Mouse (Mus musculus): ENCODE results near the gene Trp53bp2. TPM values are rescaled to one million over a fixed set of nuclear protein-coding genes. Genes with fewer than 3 reads are reported as not detected.

Trp53bp2 gene
- polyA plus RNA-seq, 2 experiments: 24.0 to 25.9 TPM

GRCm38 (mm10) chr1:182500224-182500623 lies 91.3 kb downstream of the Trp53bp2 start:
- Histone ChIP-seq H3K9ac (ENCODE audit: low read depth, low read length, severe bottlenecking) (no peak overlapping the region), H3K4me3 (replicated peaks; ENCODE audit: low read length) (no peak overlapping the region), H3K9me3 (ENCODE audit: control insufficient read depth, low read length) (no peaks in the 10 kb centered on the region), H3K36me3 (ENCODE audit: control insufficient read depth, insufficient read depth, low read length) (peaks cover 30% of the 10 kb centered on the region), H3K27me3 (ENCODE audit: control insufficient read depth, insufficient read depth, low read length) (no peaks in the 10 kb centered on the region), H3K27ac (replicated peaks; ENCODE audit: low read depth, low read length) (0 out of 2 replicates have a peak overlapping the region, but pooled peaks have one; percentile 19), H3K4me2 (replicated peaks; ENCODE audit: low read depth, low read length, severe bottlenecking) (no peak overlapping the region), H3K4me1 (ENCODE audit: control insufficient read depth, insufficient read depth, low read length) (peaks cover 18% of the 10 kb centered on the region)
- 78% methylated on average over 4 of the region's 4 CpGs for WGBS
- DNase-seq (ENCODE audit: low spot score) (no peak), ATAC-seq (ENCODE audit: low FRiP score, low read depth) (no peak)
- no peak for TF ChIP-seq POLR2A (IDR thresholded peaks at IDR 0.05; ENCODE audit: borderline replicate concordance, extremely low read depth, insufficient read depth, insufficient read length)

GRCm38 (mm10) chr1:182500843-182501242 lies 91.9 kb downstream of the Trp53bp2 start:
- Histone ChIP-seq H3K27me3 (ENCODE audit: control insufficient read depth, insufficient read depth, low read length) (no peaks in the 10 kb centered on the region), H3K9me3 (ENCODE audit: control insufficient read depth, low read length) (no peaks in the 10 kb centered on the region), H3K4me2 (replicated peaks; ENCODE audit: low read depth, low read length, severe bottlenecking) (no peak overlapping the region), H3K27ac (replicated peaks; ENCODE audit: low read depth, low read length) (no peak overlapping the region), H3K36me3 (ENCODE audit: control insufficient read depth, insufficient read depth, low read length) (peaks cover 30% of the 10 kb centered on the region), H3K4me1 (ENCODE audit: control insufficient read depth, insufficient read depth, low read length) (peaks cover 18% of the 10 kb centered on the region), H3K4me3 (replicated peaks; ENCODE audit: low read length) (no peak overlapping the region), H3K9ac (ENCODE audit: low read depth, low read length, severe bottlenecking) (no peak overlapping the region)
- DNase-seq (ENCODE audit: low spot score): no peak
- ATAC-seq (ENCODE audit: low FRiP score, low read depth): no peak
- WGBS: 77% methylated on average over 4 of the region's 4 CpGs
- no peak for TF ChIP-seq POLR2A (IDR thresholded peaks at IDR 0.05; ENCODE audit: borderline replicate concordance, extremely low read depth, insufficient read depth, insufficient read length)

GRCm38 (mm10) chr1:182501815-182502405 lies 92.9 kb downstream of the Trp53bp2 start:
- Histone ChIP-seq H3K27ac (replicated peaks; ENCODE audit: low read depth, low read length) (no peak overlapping the region; the same call in 1 of the 2 replicates), H3K36me3 (ENCODE audit: control insufficient read depth, insufficient read depth, low read length) (peaks cover 26% of the 10 kb centered on the region), H3K4me3 (replicated peaks; ENCODE audit: low read length) (no peak overlapping the region), H3K4me2 (replicated peaks; ENCODE audit: low read depth, low read length, severe bottlenecking) (no peak overlapping the region), H3K9ac (ENCODE audit: low read depth, low read length, severe bottlenecking) (no peak overlapping the region), H3K9me3 (ENCODE audit: control insufficient read depth, low read length) (no peaks in the 10 kb centered on the region), H3K4me1 (ENCODE audit: control insufficient read depth, insufficient read depth, low read length) (peaks cover 18% of the 10 kb centered on the region), H3K27me3 (ENCODE audit: control insufficient read depth, insufficient read depth, low read length) (no peaks in the 10 kb centered on the region)
- 90% methylated on average over 7 of the region's 7 CpGs for WGBS
- no peak for TF ChIP-seq POLR2A (IDR thresholded peaks at IDR 0.05; ENCODE audit: borderline replicate concordance, extremely low read depth, insufficient read depth, insufficient read length)
- no peak for DNase-seq (ENCODE audit: low spot score)
- no peak for ATAC-seq (ENCODE audit: low FRiP score, low read depth)

GRCm38 (mm10) chr1:182502491-182503050 lies 93.6 kb downstream of the Trp53bp2 start:
- Histone ChIP-seq H3K27me3 (ENCODE audit: control insufficient read depth, insufficient read depth, low read length) (no peaks in the 10 kb centered on the region), H3K9me3 (ENCODE audit: control insufficient read depth, low read length) (no peaks in the 10 kb centered on the region), H3K4me1 (ENCODE audit: control insufficient read depth, insufficient read depth, low read length) (peaks cover 12% of the 10 kb centered on the region), H3K4me2 (replicated peaks; ENCODE audit: low read depth, low read length, severe bottlenecking) (no peak overlapping the region), H3K27ac (replicated peaks; ENCODE audit: low read depth, low read length) (no peak overlapping the region; the same call in 1 of the 2 replicates), H3K36me3 (ENCODE audit: control insufficient read depth, insufficient read depth, low read length) (peaks cover 26% of the 10 kb centered on the region), H3K4me3 (replicated peaks; ENCODE audit: low read length) (no peak overlapping the region), H3K9ac (ENCODE audit: low read depth, low read length, severe bottlenecking) (no peak overlapping the region)
- ATAC-seq (ENCODE audit: low FRiP score, low read depth): no peak
- no peak for TF ChIP-seq POLR2A (IDR thresholded peaks at IDR 0.05; ENCODE audit: borderline replicate concordance, extremely low read depth, insufficient read depth, insufficient read length)
- WGBS: 87% methylated on average over 7 of the region's 7 CpGs
- DNase-seq (ENCODE audit: low spot score): no peak

GRCm38 (mm10) chr1:182503206-182503900 lies 94.4 kb downstream of the Trp53bp2 start:
- Histone ChIP-seq H3K27me3 (ENCODE audit: control insufficient read depth, insufficient read depth, low read length) (no peaks in the 10 kb centered on the region), H3K9me3 (ENCODE audit: control insufficient read depth, low read length) (no peaks in the 10 kb centered on the region), H3K27ac (replicated peaks; ENCODE audit: low read depth, low read length) (no peak overlapping the region), H3K36me3 (ENCODE audit: control insufficient read depth, insufficient read depth, low read length) (peaks cover 26% of the 10 kb centered on the region), H3K4me2 (replicated peaks; ENCODE audit: low read depth, low read length, severe bottlenecking) (no peak overlapping the region), H3K4me1 (ENCODE audit: control insufficient read depth, insufficient read depth, low read length) (peaks cover 8% of the 10 kb centered on the region), H3K9ac (ENCODE audit: low read depth, low read length, severe bottlenecking) (no peak overlapping the region), H3K4me3 (replicated peaks; ENCODE audit: low read length) (no peak overlapping the region)
- ATAC-seq (ENCODE audit: low FRiP score, low read depth) (no peak), DNase-seq (ENCODE audit: low spot score) (no peak)
- 88% methylated on average over 13 of the region's 13 CpGs for WGBS
- TF ChIP-seq POLR2A (IDR thresholded peaks at IDR 0.05; ENCODE audit: borderline replicate concordance, extremely low read depth, insufficient read depth, insufficient read length): no peak

Measured in limb, embryonic 14.5 days (tissue).